ENCODE assay signal across 17 mouse cellular contexts in the genomic region with DNA sequence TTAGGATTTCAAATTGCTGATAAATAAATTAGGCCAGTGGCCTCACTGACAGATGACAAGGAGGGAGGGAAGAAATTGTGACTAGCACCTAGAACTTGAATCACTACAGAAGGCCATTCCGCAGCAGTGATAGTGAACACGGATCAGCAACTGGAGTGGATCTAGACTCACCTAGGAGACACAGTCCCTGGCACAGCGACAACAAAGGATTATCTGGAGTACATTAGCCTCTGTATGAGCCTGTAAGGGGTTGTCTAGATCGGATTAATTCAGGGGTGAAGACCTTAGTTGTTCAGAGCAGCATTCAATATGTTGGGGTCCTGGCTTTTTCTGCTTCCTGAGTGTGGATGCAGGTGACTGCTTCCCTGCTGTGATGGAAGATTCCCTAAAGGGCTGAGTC. TPM values are rescaled to one million over a fixed set of nuclear protein-coding genes. Genes with fewer than 3 reads are reported as not detected.
A peak's percentile ranks its signal among the peaks of the same experiment; 100 is the strongest.
DNase-seq lines count a peak whose midpoint lies in the region; ATAC-seq and TF ChIP-seq lines count a peak whose summit lies in the region.
"Had no signal": no experiment of that assay in that cellular context is flagged by ENCODE, and none has a peak within 500 bp of the region (broad histone marks: within the 10 kb centered on the region; RNA-seq: fewer than 3 reads in every experiment).

No protein-coding gene starts in this region.

- H3K4me1 ChIP-seq in heart, embryonic 10.5 days = peaks cover 36% of the 10 kb centered on the region
- peaks cover 64% of the 10 kb centered on the region for H3K4me1 ChIP-seq in heart, embryonic 13.5 days
- H3K4me1 ChIP-seq in heart, embryonic 15.5 days (replicated peaks) = peaks cover 47% of the 10 kb centered on the region

- peak overlapping the region; percentile 42; the same call in 1 of the 2 replicates for H3K27ac ChIP-seq in heart, embryonic 10.5 days
- H3K27ac ChIP-seq in heart, embryonic 13.5 days (replicated peaks) = peak overlapping the region; percentile 20; the same call in 1 of the 2 replicates
- H3K27ac ChIP-seq in heart, embryonic 15.5 days = peak overlapping the region; percentile 14; the same call in 1 of the 2 replicates
- H3K27ac ChIP-seq: embryonic facial prominence, embryonic 10.5 days; embryonic facial prominence, embryonic 12.5 days; forebrain, embryonic 13.5 days; forebrain, embryonic 15.5 days had no signal

- TF ChIP-seq CTCF in brain, embryonic 14.5 days (IDR thresholded peaks at IDR 0.05; ENCODE audit: borderline replicate concordance, extremely low read depth, insufficient read depth, insufficient read length) = no peak

- WGBS in heart, embryonic 10.5 days = 38% methylated on average over 4 of the region's 4 CpGs
- WGBS in heart, embryonic 13.5 days = 42% methylated on average over 4 of the region's 4 CpGs
- 35% methylated on average over 4 of the region's 4 CpGs for WGBS in heart, embryonic 15.5 days

- no peak for DNase-seq in heart, embryonic 10.5 days (ENCODE audit: low spot score)
- DNase-seq in heart, adult 9 months (ENCODE audit: low spot score in 2 of 2) = no peak
- no peak for DNase-seq in heart, adult 18-20 months
- no peak for DNase-seq in heart, postnatal 10 days
- DNase-seq in brain, embryonic 14.5 days (ENCODE audit: low read depth) = peak; percentile 14
- no peak for DNase-seq in kidney, adult 18-20 months

- no peak for ATAC-seq in heart, embryonic 13.5 days (ENCODE audit: extremely low read depth, insufficient number of reproducible peaks, low FRiP score, low TSS enrichment)
- no peak for ATAC-seq in heart, embryonic 15.5 days (replicated peaks; ENCODE audit: insufficient number of reproducible peaks, insufficient read depth, low FRiP score, low read depth)

- TF ChIP-seq POLR2A in brain, embryonic 14.5 days (IDR thresholded peaks at IDR 0.05; ENCODE audit: borderline replicate concordance, extremely low read depth, insufficient read depth, insufficient read length, poor library complexity, severe bottlenecking) = no peak

- no peak overlapping the region for H3K9ac ChIP-seq in heart, embryonic 13.5 days
- H3K9ac ChIP-seq in heart, embryonic 15.5 days = no peak overlapping the region
- H3K9ac ChIP-seq: embryonic facial prominence, embryonic 12.5 days; forebrain, embryonic 13.5 days; forebrain, embryonic 15.5 days; forebrain, postnatal 0 days had no signal

- no peak overlapping the region for H3K4me3 ChIP-seq in heart, embryonic 10.5 days
- H3K4me3 ChIP-seq in heart, embryonic 13.5 days = no peak overlapping the region
- H3K4me3 ChIP-seq in heart, embryonic 15.5 days = no peak overlapping the region
- H3K4me3 ChIP-seq: embryonic facial prominence, embryonic 10.5 days; embryonic facial prominence, embryonic 12.5 days; forebrain, embryonic 13.5 days; forebrain, embryonic 15.5 days had no signal

- H3K4me2 ChIP-seq in heart, embryonic 13.5 days = no peak overlapping the region
- H3K4me2 ChIP-seq in heart, embryonic 15.5 days = no peak overlapping the region
- H3K4me2 ChIP-seq: embryonic facial prominence, embryonic 12.5 days; forebrain, embryonic 13.5 days; forebrain, embryonic 15.5 days had no signal

- intact Hi-C loops in heart, postnatal 10 days (cut with DNase I) = loop anchor here (1.0 to 10.0 kb wide), 2 partner anchors 197 to 814 kb away; no protein-coding TSS in a partner anchor

- no peaks in the 10 kb centered on the region for H3K36me3 ChIP-seq in heart, embryonic 10.5 days
- H3K36me3 ChIP-seq in heart, embryonic 13.5 days = no peaks in the 10 kb centered on the region
- H3K36me3 ChIP-seq in heart, embryonic 15.5 days = no peaks in the 10 kb centered on the region
- H3K36me3 ChIP-seq: embryonic facial prominence, embryonic 10.5 days; embryonic facial prominence, embryonic 12.5 days; forebrain, embryonic 15.5 days had no signal

- H3K9me3 ChIP-seq in heart, embryonic 10.5 days = no peaks in the 10 kb centered on the region
- H3K9me3 ChIP-seq in heart, embryonic 13.5 days = no peaks in the 10 kb centered on the region
- H3K9me3 ChIP-seq in heart, embryonic 15.5 days (replicated peaks) = no peaks in the 10 kb centered on the region
- H3K9me3 ChIP-seq: embryonic facial prominence, embryonic 12.5 days; forebrain, embryonic 13.5 days; forebrain, embryonic 15.5 days had no signal

- H3K27me3 ChIP-seq in heart, embryonic 10.5 days (ENCODE audit: insufficient read depth, poor library complexity, severe bottlenecking) = no peaks in the 10 kb centered on the region
- H3K27me3 ChIP-seq in heart, embryonic 13.5 days (replicated peaks) = peaks cover 9% of the 10 kb centered on the region
- no peaks in the 10 kb centered on the region for H3K27me3 ChIP-seq in heart, embryonic 15.5 days
- H3K27me3 ChIP-seq: forebrain, embryonic 15.5 days had no signal

RNA-seq across cellular contexts. Expression of a gene that starts 9.4 kb away (rescaled TPM):
- 0.47 and 0.57 TPM in 2 replicates for polyA plus RNA-seq in heart, embryonic 10.5 days (2016; fragmentation: Nextera tagmentation; extraction: Ambion mirVana)
- 0.27 and 0.69 TPM in 2 replicates for polyA plus RNA-seq in heart, embryonic 13.5 days (2015; fragmentation: Nextera tagmentation; extraction: Ambion mirVana)
- total RNA-seq in heart, adult 18-20 months (2021) = not detected
- 0.55 and 1.3 TPM in 2 replicates for polyA plus RNA-seq in heart, embryonic 15.5 days (2015; fragmentation: Nextera tagmentation; extraction: Ambion mirVana)
- under 1 TPM in 1 of 2 experiments, not detected in 1; 0.79 TPM for total RNA-seq in heart, postnatal 10 days (2021)
- 0.20 and 0.30 TPM in 2 replicates for polyA plus RNA-seq in brain, embryonic 14.5 days (2012; rRNA removed)
- total RNA-seq: ES-E14, MEL had no signal
- polyA plus RNA-seq: C2C12; embryonic facial prominence, embryonic 10.5 days; forebrain, embryonic 11.5 days had no signal
